8 mouse cellular contexts compared by ENCODE assay signal in genomic region chr12:50314634-50315033, GRCm38 (mm10).
A peak's percentile ranks its signal among the peaks of the same experiment; 100 is the strongest.
DNase-seq lines count a peak whose midpoint lies in the region; ATAC-seq and TF ChIP-seq lines count a peak whose summit lies in the region.
"Had no signal": no experiment of that assay in that cellular context is flagged by ENCODE, and none has a peak within 500 bp of the region (broad histone marks: within the 10 kb centered on the region; RNA-seq: fewer than 3 reads in every experiment).

No protein-coding gene starts in this region.

- peak; percentile 1 for DNase-seq in ovary, postnatal 14 days (ENCODE audit: low spot score)
- no peak for DNase-seq in ovary, postnatal 10 days (ENCODE audit: low spot score)
- no peak for DNase-seq in thymus, postnatal 0 days (ENCODE audit: low spot score)

- no peak overlapping the region for H3K27ac ChIP-seq in intestine, postnatal 0 days (ENCODE audit: low read depth, low read length)
- H3K27ac ChIP-seq in intestine, embryonic 15.5 days: no peak overlapping the region
- H3K27ac ChIP-seq in forebrain, embryonic 16.5 days (ENCODE audit: low read length): no peak overlapping the region
- no peak overlapping the region for H3K27ac ChIP-seq in heart, embryonic 11.5 days (ENCODE audit: low read depth, low read length)

- H3K27me3 ChIP-seq in intestine, postnatal 0 days (replicated peaks; ENCODE audit: control insufficient read depth, insufficient read depth, low read length): no peaks in the 10 kb centered on the region
- no peaks in the 10 kb centered on the region for H3K27me3 ChIP-seq in intestine, embryonic 15.5 days (replicated peaks)
- H3K27me3 ChIP-seq in forebrain, embryonic 16.5 days (replicated peaks; ENCODE audit: control insufficient read depth, insufficient read depth, low read length): no peaks in the 10 kb centered on the region
- H3K27me3 ChIP-seq in heart, embryonic 11.5 days (ENCODE audit: control insufficient read depth, insufficient read depth, low read length): no peaks in the 10 kb centered on the region

- no peak overlapping the region for H3K4me3 ChIP-seq in intestine, postnatal 0 days (ENCODE audit: low read depth, low read length)
- no peak overlapping the region for H3K4me3 ChIP-seq in intestine, embryonic 15.5 days (replicated peaks)
- H3K4me3 ChIP-seq in forebrain, embryonic 16.5 days (replicated peaks; ENCODE audit: low read length): no peak overlapping the region
- H3K4me3 ChIP-seq in heart, embryonic 11.5 days (ENCODE audit: low read depth, low read length): no peak overlapping the region
- H3K4me3 ChIP-seq: erythroblast, embryonic 14.5 days had no signal

- no peaks in the 10 kb centered on the region for H3K4me1 ChIP-seq in intestine, postnatal 0 days (replicated peaks; ENCODE audit: control insufficient read depth, insufficient read depth, low read length)
- no peaks in the 10 kb centered on the region for H3K4me1 ChIP-seq in intestine, embryonic 15.5 days (replicated peaks)
- no peaks in the 10 kb centered on the region for H3K4me1 ChIP-seq in forebrain, embryonic 16.5 days (replicated peaks; ENCODE audit: control insufficient read depth, insufficient read depth, low read length)
- H3K4me1 ChIP-seq in heart, embryonic 11.5 days (ENCODE audit: control insufficient read depth, insufficient read depth, low read length): no peaks in the 10 kb centered on the region

- ATAC-seq in intestine, postnatal 0 days: no peak
- no peak for ATAC-seq in intestine, embryonic 15.5 days
- peak; percentile 75 for ATAC-seq in forebrain, embryonic 16.5 days
- no peak for ATAC-seq in heart, embryonic 11.5 days (replicated peaks; ENCODE audit: insufficient number of reproducible peaks, low FRiP score, low TSS enrichment)

- no peaks in the 10 kb centered on the region for H3K9me3 ChIP-seq in intestine, postnatal 0 days (ENCODE audit: control insufficient read depth)
- no peaks in the 10 kb centered on the region for H3K9me3 ChIP-seq in intestine, embryonic 15.5 days
- H3K9me3 ChIP-seq in forebrain, embryonic 16.5 days (ENCODE audit: control insufficient read depth, low read length): no peaks in the 10 kb centered on the region
- H3K9me3 ChIP-seq in heart, embryonic 11.5 days (replicated peaks; ENCODE audit: control insufficient read depth, low read length): no peaks in the 10 kb centered on the region

- H3K36me3 ChIP-seq in intestine, postnatal 0 days (ENCODE audit: control insufficient read depth, insufficient read depth): no peaks in the 10 kb centered on the region
- H3K36me3 ChIP-seq in intestine, embryonic 15.5 days: no peaks in the 10 kb centered on the region
- H3K36me3 ChIP-seq in forebrain, embryonic 16.5 days (ENCODE audit: control insufficient read depth, insufficient read depth): no peaks in the 10 kb centered on the region
- no peaks in the 10 kb centered on the region for H3K36me3 ChIP-seq in heart, embryonic 11.5 days (ENCODE audit: control insufficient read depth, insufficient read depth, low read length)

- peak; percentile 65 for TF ChIP-seq CTCF in intestine, postnatal 0 days (IDR thresholded peaks at IDR 0.05; ENCODE audit: low read depth)

- H3K9ac ChIP-seq in intestine, postnatal 0 days (ENCODE audit: low read depth, low read length): no peak overlapping the region
- no peak overlapping the region for H3K9ac ChIP-seq in intestine, embryonic 15.5 days
- no peak overlapping the region for H3K9ac ChIP-seq in forebrain, embryonic 16.5 days (replicated peaks; ENCODE audit: low read depth, low read length)
- H3K9ac ChIP-seq in heart, embryonic 11.5 days (ENCODE audit: low read depth, low read length): no peak overlapping the region

- no peak overlapping the region for H3K4me2 ChIP-seq in intestine, postnatal 0 days (replicated peaks; ENCODE audit: low read depth)
- no peak overlapping the region for H3K4me2 ChIP-seq in intestine, embryonic 15.5 days (replicated peaks)
- H3K4me2 ChIP-seq in forebrain, embryonic 16.5 days (ENCODE audit: low read length): no peak overlapping the region
- no peak overlapping the region for H3K4me2 ChIP-seq in heart, embryonic 11.5 days
